Mouse (Mus musculus) small intestine, adult 2 months (tissue): ENCODE data around the gene Cul1.
"Not testable (repeated sequence)": the region's sequence is repeated elsewhere in the genome, so short reads cannot be mapped to it uniquely, and the experiment has no call there.

Source experiments
- CTCF ChIP-seq: fragments of 200-500 bp; IDR thresholded peaks from 2 replicates; pipeline ENCODE4 v1.5.1; 2012; ENCODE audit warnings: low read depth, mild to moderate bottlenecking, control low read depth, inconsistent platforms, low read length, moderate library complexity, mixed read lengths; ENCODE audit not compliant: insufficient replicate concordance, insufficient read length; ENCODE audit errors: extremely low read depth
- POLR2A ChIP-seq: fragments of 200-500 bp; IDR thresholded peaks from 2 replicates; pipeline ENCODE4 v1.6.1; 2012; ENCODE audit warnings: low read depth, mild to moderate bottlenecking, control low read depth, inconsistent platforms, low read length, moderate library complexity

DNA sequence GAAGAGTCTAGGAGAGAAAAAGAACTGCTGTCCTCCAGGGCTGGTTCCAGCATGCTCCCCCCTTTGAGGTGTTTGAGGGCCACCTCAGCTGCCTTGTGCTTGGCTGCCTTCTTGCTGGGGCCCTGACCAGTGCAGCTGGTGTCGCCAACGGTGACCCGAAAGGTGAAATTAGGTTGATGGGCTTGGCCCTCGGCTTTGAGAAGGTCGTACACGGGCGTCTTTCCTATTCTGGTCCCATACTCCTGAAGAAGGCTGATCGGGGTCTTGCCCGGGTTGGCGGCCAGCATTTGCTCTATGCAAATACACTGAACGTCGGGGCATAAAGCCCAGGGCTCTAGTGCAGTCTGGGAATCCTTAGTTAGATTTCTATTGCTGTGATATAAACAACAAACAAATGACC, 20.4 kb upstream of the Cul1 start:
- not testable (repeated sequence) for TF ChIP-seq CTCF, POLR2A
